Mouse (Mus musculus): Measurements from ENCODE around the gene Cnr2.
A peak's percentile ranks its signal among the peaks of the same experiment; 100 is the strongest.
"Not testable (repeated sequence)": the region's sequence is repeated elsewhere in the genome, so short reads cannot be mapped to it uniquely, and the experiment has no call there.

Cnr2 gene

GRCm38 (mm10) chr4:135938858-135939257 is 43.7 kb downstream of the Cnr2 start:
- DNase-seq: no peak

- not testable (repeated sequence) for DNase-seq
Measured at GRCm38 (mm10) chr4:135941026-135941425, 45.8 kb downstream of the Cnr2 start.

GRCm38 (mm10) chr4:135942193-135942592 is 47.0 kb downstream of the Cnr2 start:
- DNase-seq: no peak

- no peak for DNase-seq
Measured at GRCm38 (mm10) chr4:135943389-135943788, 48.2 kb downstream of the Cnr2 start.

GRCm38 (mm10) chr4:135945706-135946105 is 50.5 kb downstream of the Cnr2 start:
- DNase-seq: no peak

- peak; percentile 98 for DNase-seq
Measured at GRCm38 (mm10) chr4:135946278-135946658, 51.1 kb downstream of the Cnr2 start, which contains the start of gene Hmgcl. Gene Hmgcl, plus strand, starts transcription at chr4:135946448.

- DNase-seq: peak; percentile 30
Measured at GRCm38 (mm10) chr4:135946659-135947301, 51.6 kb downstream of the Cnr2 start.

GRCm38 (mm10) chr4:135948142-135948541 is 52.9 kb downstream of the Cnr2 start:
- DNase-seq: no peak

GRCm38 (mm10) chr4:135949475-135949874 is 54.3 kb downstream of the Cnr2 start:
- DNase-seq: peak; percentile 66

GRCm38 (mm10) chr4:135949911-135950310 is 54.7 kb downstream of the Cnr2 start:
- peak; percentile 60 for DNase-seq

GRCm38 (mm10) chr4:135950365-135950764 is 55.2 kb downstream of the Cnr2 start:
- DNase-seq: no peak

- DNase-seq: no peak
Measured at GRCm38 (mm10) chr4:135951505-135951904, 56.3 kb downstream of the Cnr2 start.

- no peak for DNase-seq
Measured at GRCm38 (mm10) chr4:135953179-135953578, 58.0 kb downstream of the Cnr2 start.

- DNase-seq: peak; percentile 87
Measured at GRCm38 (mm10) chr4:135954241-135954640, 59.0 kb downstream of the Cnr2 start.

- no peak for DNase-seq
Measured at GRCm38 (mm10) chr4:135955886-135956285, 60.7 kb downstream of the Cnr2 start.

GRCm38 (mm10) chr4:135958354-135958753 is 63.2 kb downstream of the Cnr2 start:
- peak; percentile 79 for DNase-seq

- peak; percentile 90 for DNase-seq
Measured at GRCm38 (mm10) chr4:135960717-135961116, 65.5 kb downstream of the Cnr2 start.

- no peak for DNase-seq
Measured at GRCm38 (mm10) chr4:135961709-135962108, 66.5 kb downstream of the Cnr2 start.

GRCm38 (mm10) chr4:135962198-135962597 is 67.0 kb downstream of the Cnr2 start:
- no peak for DNase-seq

- no peak for DNase-seq
Measured at GRCm38 (mm10) chr4:135962946-135963345, 67.8 kb downstream of the Cnr2 start.

GRCm38 (mm10) chr4:135963457-135964193 is 68.4 kb downstream of the Cnr2 start, which contains the start of gene Gale:
Gene Gale, plus strand, starts transcription at chr4:135963727.
- DNase-seq: peak; percentile 98

- DNase-seq: peak; percentile 76
Measured at GRCm38 (mm10) chr4:135964426-135964825, 69.2 kb downstream of the Cnr2 start.

GRCm38 (mm10) chr4:135965113-135965512 is 69.9 kb downstream of the Cnr2 start:
- DNase-seq: no peak

- no peak for DNase-seq
Measured at GRCm38 (mm10) chr4:135966283-135966682, 71.1 kb downstream of the Cnr2 start.
